Mouse (Mus musculus): ENCODE measurements around the gene Supt16.

- TF ChIP-seq CTCF (conservative IDR thresholded peaks at IDR 0.05; ENCODE audit: low read length) (no peak), POU5F1 (IDR thresholded peaks at IDR 0.05; ENCODE audit: borderline replicate concordance, low read length) (no peak)
Measured at GRCm38 (mm10) chr14:52120169-52120568, 77.0 kb downstream of the Supt16 start.

Measured in E14TG2a.4 (cell line).